Mouse (Mus musculus) left cerebral cortex, adult 11 months (tissue): ENCODE measurements at regions not wholly inside any gene's neighbourhood (a gene's known extent, or its start where the extent isn't known, plus 50 kb on each side); places are given as distances from the start of the nearest gene placed in this dataset.

ENCODE experiments used
- DNase-seq: peaks from one replicate; pipeline ENCODE4 v3.0.0; 2022; ENCODE audit warnings: low spot score

- no peak for DNase-seq
These were observed 161.5 kb upstream of the Samsn1 start for GRCm38 (mm10) chr16:76183556-76183955.

- no peak for DNase-seq
These were observed 161.0 kb upstream of the Samsn1 start for GRCm38 (mm10) chr16:76183105-76183504.

GRCm38 (mm10) chr16:76181596-76181995, 159.5 kb upstream of the Samsn1 start:
- no peak for DNase-seq

DNA sequence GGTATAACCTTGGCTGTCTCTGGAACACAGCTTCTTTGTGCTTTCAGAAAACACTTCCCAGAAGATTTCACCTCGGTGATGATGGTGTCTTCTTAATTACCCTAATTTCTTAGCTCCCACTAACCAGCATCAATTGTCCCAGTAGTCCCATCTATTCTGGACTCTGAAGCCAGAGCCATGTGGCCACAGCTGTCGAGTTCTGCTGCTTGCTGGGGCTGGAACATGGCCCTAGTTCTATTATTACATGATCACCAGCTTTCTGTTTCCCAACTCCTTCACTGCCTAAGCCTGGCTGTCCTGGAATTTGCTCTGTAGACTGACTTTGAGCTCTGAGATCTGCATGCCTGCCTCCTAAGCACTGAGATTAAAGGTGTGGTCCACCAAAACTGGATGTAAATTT, 145.6 kb upstream of the Samsn1 start:
- no peak for DNase-seq

- DNase-seq: no peak
These were observed 138.8 kb upstream of the Samsn1 start for GRCm38 (mm10) chr16:76160879-76161278.

DNA sequence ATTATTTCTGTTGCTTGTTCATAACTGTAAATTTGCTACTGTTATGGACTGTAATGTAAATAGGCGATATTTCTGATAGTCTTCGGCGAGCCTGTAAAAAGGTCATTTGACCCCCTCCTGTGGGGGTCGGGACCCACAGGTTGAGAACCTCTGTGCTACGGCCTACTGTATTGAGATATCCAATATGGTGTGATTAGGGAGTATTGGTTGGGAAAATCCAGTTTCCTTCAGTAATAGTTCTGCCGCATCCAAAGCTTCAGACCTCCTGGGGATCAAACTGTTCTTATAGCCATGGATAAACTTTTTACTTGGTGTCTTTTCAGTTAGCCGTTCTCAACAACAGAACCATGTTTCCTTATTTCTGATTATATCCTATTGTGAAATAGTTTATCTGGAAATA, 136.5 kb upstream of the Samsn1 start:
- DNase-seq: no peak

DNA sequence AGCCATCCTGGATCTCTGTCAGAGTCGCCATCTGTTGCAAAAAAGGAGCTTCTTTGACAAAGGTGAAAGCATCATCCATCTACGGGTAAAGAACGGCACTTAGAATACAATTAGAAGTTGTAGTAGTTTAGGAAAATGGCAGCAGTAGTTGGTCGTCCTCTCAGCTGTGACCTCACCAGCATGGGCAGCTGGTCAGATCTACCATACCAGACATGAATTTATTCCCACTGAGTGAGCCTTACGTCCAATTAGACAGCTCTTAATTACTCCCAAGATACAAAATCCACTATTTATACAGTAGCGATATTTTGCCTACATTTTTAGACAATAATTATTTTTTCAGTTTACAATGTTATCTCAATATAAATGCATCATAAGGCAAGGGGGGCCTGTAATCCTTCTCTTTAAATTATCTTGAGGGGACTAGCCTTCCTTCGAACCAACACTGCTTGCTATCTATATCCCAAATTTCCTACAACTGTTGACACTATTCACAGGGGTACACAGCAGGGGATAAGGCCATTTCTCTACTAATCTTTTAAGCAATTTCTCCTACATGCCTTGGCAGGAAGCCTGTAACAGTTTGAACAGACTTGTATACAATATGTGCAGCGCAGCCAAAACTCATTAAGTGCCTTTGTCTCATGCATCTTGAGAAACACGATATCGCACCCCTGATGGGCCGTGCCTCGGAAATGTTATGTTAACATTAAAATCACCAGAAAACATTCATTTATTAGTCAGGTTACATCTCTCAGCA, 131.9 kb upstream of the Samsn1 start:
- no peak for DNase-seq

DNA sequence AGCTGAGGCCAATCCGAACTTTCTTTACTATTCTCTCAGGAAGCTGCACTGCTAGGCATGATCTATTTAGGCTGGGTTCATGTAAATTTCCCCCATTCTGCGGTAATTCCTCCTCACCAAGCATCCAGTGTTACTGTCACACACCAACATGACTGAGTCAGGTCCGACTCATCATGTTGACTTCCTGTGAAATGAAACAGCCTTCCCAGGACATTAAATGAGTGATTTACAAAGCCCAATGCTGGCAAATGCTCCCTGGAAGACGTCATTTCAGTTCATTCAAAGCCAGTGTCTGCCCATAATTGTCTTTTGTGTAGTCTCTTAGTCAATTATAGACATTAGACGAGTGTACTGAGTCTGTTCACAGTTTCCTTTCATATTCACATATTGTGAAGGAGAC, 127.5 kb upstream of the Samsn1 start:
- no peak for DNase-seq

- no peak for DNase-seq
These were observed 111.8 kb upstream of the Samsn1 start for GRCm38 (mm10) chr16:76133892-76134291.

GRCm38 (mm10) chr16:76130486-76130885, 108.4 kb upstream of the Samsn1 start:
- DNase-seq: no peak

DNA sequence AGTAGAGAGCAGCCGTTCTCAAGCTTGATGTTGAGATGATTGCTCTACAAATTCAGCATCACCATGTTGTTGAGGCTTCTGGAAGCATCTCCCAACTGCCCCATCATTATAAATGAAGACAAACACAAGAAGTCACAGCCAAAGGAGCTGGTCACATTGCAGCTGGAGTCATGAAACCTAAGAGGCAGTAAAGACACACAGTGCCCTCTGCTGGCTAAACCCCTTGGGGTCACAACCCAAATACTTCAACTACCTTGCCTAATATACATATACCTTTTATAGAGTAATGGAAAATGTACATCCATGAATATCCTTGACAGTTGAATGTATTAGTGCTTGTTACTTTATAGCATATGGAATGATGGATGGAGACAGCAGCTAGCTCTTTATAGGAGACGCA, 107.9 kb upstream of the Samsn1 start:
- DNase-seq: peak; percentile 2

- DNase-seq: no peak
These were observed 100.9 kb upstream of the Samsn1 start for GRCm38 (mm10) chr16:76123021-76123384.

GRCm38 (mm10) chr16:76122172-76123020, 100.3 kb upstream of the Samsn1 start:
- DNase-seq: no peak

DNA sequence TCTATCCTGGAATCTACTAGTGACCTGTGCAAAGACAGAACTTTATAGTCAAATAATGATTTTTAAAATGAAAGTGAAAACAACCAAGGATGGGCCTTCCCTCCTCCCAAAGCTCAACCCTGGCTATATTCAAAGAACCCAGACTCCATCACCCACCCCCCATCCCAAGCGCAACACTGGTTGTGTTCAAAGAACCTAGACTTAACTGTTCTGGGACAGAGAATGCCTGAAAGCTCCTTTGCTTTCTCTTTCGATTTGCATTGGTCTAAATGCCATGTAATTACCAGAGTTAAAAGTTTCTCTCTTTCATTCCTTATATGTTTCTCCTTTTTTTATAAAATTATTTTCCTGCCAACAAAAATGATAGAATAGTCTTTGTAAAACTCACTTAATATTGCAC, 98.6 kb upstream of the Samsn1 start:
- DNase-seq: no peak

DNA sequence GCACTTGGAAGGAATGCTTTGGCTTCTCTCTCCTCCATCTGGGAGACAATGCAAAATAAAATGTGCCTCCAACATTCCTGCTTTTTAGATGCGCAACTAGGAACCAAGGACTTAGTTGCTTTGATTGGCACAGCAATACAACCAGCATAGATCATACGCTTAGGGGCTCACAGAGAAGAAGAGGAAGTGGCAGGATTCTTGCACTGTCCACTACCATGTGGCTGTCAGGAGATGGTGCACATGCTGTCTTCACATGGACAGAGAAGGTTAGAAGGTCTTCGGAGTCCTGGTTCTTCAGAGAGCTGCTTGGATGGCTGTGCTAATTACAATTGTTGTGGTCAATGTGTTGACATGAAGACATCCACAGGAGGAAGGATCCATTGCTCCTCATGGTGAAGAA, 88.3 kb upstream of the Samsn1 start:
- peak; percentile 2 for DNase-seq

DNA sequence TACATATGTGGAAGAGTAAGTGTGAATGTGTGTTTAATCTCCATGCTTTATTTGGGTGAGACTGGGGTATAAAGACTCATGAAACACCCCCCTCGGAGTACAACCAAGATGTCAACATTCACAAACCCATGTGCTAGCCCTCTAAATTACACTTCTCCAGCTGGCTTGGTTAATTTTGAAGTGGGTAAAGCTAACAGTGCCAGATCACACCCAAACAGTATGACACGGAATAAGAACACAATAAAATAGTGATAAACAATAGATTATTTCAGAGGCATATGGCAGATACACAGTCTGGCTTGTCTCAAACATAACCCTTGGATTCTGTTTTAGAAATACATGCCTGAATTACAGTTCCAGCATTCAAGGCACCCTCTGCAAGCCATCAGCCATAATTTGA, 86.4 kb upstream of the Samsn1 start:
- no peak for DNase-seq

DNA sequence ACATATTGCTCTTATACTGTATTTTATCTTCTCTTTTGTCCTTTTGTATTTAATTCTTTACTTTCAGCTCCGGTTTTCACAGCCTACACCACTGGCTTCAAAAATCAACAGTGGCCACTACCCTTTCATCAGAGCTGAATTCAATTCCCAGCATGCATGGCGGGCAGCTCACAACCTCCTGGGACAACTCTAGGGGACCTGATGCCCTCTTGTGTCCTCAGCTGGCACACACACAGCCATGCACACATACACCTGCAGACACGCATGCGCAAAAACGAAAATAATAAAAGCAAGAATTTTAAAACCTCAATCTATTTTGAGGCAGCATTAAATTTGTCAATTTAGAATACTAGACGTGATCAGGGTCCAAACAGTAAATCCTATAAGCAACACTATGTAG, 82.6 kb upstream of the Samsn1 start:
- no peak for DNase-seq

DNA sequence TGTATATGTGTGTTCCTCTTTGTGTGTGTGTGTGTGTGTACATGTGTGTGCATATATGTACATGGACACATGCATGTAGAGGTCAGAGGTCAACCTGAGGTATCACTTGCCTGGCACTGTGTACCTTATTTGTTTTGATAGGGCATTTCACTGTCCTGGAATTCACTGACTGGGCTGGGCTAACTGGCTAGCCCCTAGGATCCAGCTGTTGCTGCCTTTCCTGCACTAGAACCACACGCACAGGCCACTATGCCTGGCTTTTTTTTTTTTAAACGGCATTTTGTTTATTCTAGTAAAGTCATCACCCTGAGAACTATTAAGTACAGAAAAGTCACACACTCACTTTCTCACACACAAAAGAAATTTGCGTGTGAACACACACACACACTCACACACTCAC, 79.7 kb upstream of the Samsn1 start:
- no peak for DNase-seq

DNA sequence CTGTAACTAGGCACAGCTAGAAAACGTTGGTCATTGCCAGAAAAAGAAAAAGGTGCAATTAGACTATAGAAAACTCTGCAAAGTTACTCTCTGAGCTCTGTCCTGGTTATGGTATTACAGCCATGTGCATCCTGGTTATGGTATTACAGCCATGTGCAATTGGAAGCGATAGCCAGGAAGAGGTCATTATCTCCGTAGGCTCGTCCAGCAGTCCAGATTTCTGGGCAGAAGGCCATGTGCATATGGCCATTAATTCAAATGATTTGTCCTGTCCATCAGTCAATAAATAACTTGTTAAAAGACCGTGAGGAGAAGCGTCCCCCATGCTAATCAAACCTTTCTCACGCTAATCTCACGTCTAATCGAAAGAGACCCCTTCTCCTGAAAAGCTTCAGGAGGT, 75.7 kb upstream of the Samsn1 start:
- DNase-seq: no peak

DNA sequence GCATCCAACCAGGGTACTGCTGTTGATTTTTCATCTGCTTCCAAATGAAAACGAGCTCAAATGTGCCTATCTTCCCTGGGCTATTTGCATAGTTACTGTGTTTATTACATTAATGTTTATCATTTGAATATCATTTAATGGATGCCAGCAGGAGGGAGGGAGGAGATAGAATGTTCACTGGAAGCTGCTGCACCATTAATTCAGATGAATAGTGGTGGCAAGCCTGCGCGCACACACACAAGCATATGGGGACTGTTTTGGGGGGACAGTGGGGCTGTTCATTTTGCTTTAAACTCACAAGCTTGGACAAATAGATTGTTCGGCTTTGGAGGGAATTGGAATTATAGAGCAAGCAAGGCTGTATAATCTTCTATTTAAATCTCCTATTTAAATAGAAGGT, 74.3 kb upstream of the Samsn1 start:
- DNase-seq: no peak

- DNase-seq: no peak
These were observed 63.3 kb upstream of the Samsn1 start for GRCm38 (mm10) chr16:76085363-76085762.

GRCm38 (mm10) chr16:76082465-76082864, 60.4 kb upstream of the Samsn1 start:
- DNase-seq: no peak

GRCm38 (mm10) chr16:76079761-76080502, 57.9 kb upstream of the Samsn1 start:
- DNase-seq: no peak
